Mouse (Mus musculus) kidney, embryonic 14.5 days (tissue): Measurements from ENCODE around the gene Cers6. TPM values are rescaled to one million over a fixed set of nuclear protein-coding genes. Genes with fewer than 3 reads are reported as not detected.

ENCODE experiments used
- ATAC-seq: fragments of 200-750 bp; cut with Nextera tagmentation; 2 replicates; pipeline ENCODE4 v1.8.0; 2017; ENCODE audit warnings: moderate number of reproducible peaks, mild to moderate bottlenecking, moderate TSS enrichment, moderate library complexity; ENCODE audit not compliant: low FRiP score, low TSS enrichment
- H3K27ac ChIP-seq: fragments of 300-500 bp; sonication (generic); 2 replicates; pipeline ENCODE4 v1.5.1; 2014; ENCODE audit warnings: low read depth, mild to moderate bottlenecking, low read length, moderate library complexity, mixed read lengths
- H3K27me3 ChIP-seq: fragments of 300-500 bp; sonication (generic); 2 replicates; pipeline ENCODE4 v1.6.1; 2014; ENCODE audit warnings: mild to moderate bottlenecking, low read length; ENCODE audit not compliant: control insufficient read depth, insufficient read depth
- H3K36me3 ChIP-seq: fragments of 300-500 bp; sonication (generic); 2 replicates; pipeline ENCODE4 v1.6.1; 2014; ENCODE audit warnings: low read length, mixed read lengths; ENCODE audit not compliant: control insufficient read depth, insufficient read depth
- H3K4me1 ChIP-seq: fragments of 300-500 bp; sonication (generic); 2 replicates; pipeline ENCODE4 v1.6.1; 2014; ENCODE audit warnings: low read length, mixed read lengths; ENCODE audit not compliant: control insufficient read depth, insufficient read depth
- H3K4me2 ChIP-seq: fragments of 300-500 bp; sonication (generic); replicated peaks from 2 replicates; pipeline ENCODE4 v1.6.1; 2014; ENCODE audit warnings: low read depth, mild to moderate bottlenecking, low read length
- H3K4me3 ChIP-seq: fragments of 300-500 bp; sonication (generic); 2 replicates; pipeline ENCODE4 v1.5.1; 2014; ENCODE audit warnings: mild to moderate bottlenecking, low read length
- H3K9ac ChIP-seq: fragments of 300-500 bp; sonication (generic); 2 replicates; pipeline ENCODE4 v1.6.1; 2014; ENCODE audit warnings: low read depth, mild to moderate bottlenecking, low read length, moderate library complexity
- H3K9me3 ChIP-seq: fragments of 300-500 bp; sonication (generic); 2 replicates; pipeline ENCODE4 v1.6.1; 2016; ENCODE audit warnings: low read length; ENCODE audit not compliant: control insufficient read depth
- WGBS: fragments of 180-500 bp; shearing (Covaris S2); extraction: QIAGEN DNeasy Blood & Tissue Kit; methylation state at CpG from one replicate; pipeline ENCODE4 v1.1.7; 2014; 5-methylcytosine and 5-hydroxymethylcytosine counted together
- polyA plus RNA-seq: library from polyadenylated mRNA; unstranded; fragments of >200 nt; fragmentation: Nextera tagmentation; extraction: Ambion mirVana; gene quantifications from 2 replicates; pipeline ENCODE4 v1.2.1, GENCODE M21; 2014

The Cers6 gene
- polyA plus RNA-seq, 1 experiment from 2014 or later, result 46.7 TPM

- Histone ChIP-seq H3K36me3 (peaks cover 8% of the 10 kb centered on the region; the same call in 1 of the 2 replicates), H3K4me1 (0 out of 2 replicates have a peak, but pooled peaks cover 8% of the 10 kb centered on the region), H3K4me3 (no peak overlapping the region), H3K4me2 (no peak overlapping the region), H3K9me3 (no peaks in the 10 kb centered on the region), H3K9ac (no peak overlapping the region), H3K27ac (no peak overlapping the region), H3K27me3 (no peaks in the 10 kb centered on the region)
- ATAC-seq, result no peak
- 76% methylated on average over 5 of the region's 5 CpGs for WGBS
Measured at GRCm38 (mm10) chr2:69109246-69109645, 248.0 kb downstream of the Cers6 start.

GRCm38 (mm10) chr2:69109710-69110109, 248.5 kb downstream of the Cers6 start:
- Histone ChIP-seq H3K9me3 (no peaks in the 10 kb centered on the region), H3K27ac (no peak overlapping the region), H3K4me3 (no peak overlapping the region), H3K9ac (no peak overlapping the region), H3K4me1 (0 out of 2 replicates have a peak, but pooled peaks cover 8% of the 10 kb centered on the region), H3K36me3 (peaks cover 8% of the 10 kb centered on the region; the same call in 1 of the 2 replicates), H3K27me3 (no peaks in the 10 kb centered on the region), H3K4me2 (no peak overlapping the region)
- no peak for ATAC-seq
- 61% methylated on average over 7 of the region's 7 CpGs for WGBS

GRCm38 (mm10) chr2:69112609-69113008, 251.4 kb downstream of the Cers6 start:
- H3K4me1 ChIP-seq, result 0 out of 2 replicates have a peak, but pooled peaks cover 8% of the 10 kb centered on the region
- H3K4me3 ChIP-seq, result no peak overlapping the region
- H3K9me3 ChIP-seq, result peaks cover 2% of the 10 kb centered on the region; the same call in 1 of the 2 replicates
- no peak overlapping the region for H3K27ac ChIP-seq
- no peak overlapping the region for H3K9ac ChIP-seq
- H3K4me2 ChIP-seq, result no peak overlapping the region
- ATAC-seq, result no peak
- WGBS, result 89% methylated on average over 5 of the region's 5 CpGs
- peaks cover 8% of the 10 kb centered on the region; the same call in 1 of the 2 replicates for H3K36me3 ChIP-seq
- no peaks in the 10 kb centered on the region for H3K27me3 ChIP-seq

DNA sequence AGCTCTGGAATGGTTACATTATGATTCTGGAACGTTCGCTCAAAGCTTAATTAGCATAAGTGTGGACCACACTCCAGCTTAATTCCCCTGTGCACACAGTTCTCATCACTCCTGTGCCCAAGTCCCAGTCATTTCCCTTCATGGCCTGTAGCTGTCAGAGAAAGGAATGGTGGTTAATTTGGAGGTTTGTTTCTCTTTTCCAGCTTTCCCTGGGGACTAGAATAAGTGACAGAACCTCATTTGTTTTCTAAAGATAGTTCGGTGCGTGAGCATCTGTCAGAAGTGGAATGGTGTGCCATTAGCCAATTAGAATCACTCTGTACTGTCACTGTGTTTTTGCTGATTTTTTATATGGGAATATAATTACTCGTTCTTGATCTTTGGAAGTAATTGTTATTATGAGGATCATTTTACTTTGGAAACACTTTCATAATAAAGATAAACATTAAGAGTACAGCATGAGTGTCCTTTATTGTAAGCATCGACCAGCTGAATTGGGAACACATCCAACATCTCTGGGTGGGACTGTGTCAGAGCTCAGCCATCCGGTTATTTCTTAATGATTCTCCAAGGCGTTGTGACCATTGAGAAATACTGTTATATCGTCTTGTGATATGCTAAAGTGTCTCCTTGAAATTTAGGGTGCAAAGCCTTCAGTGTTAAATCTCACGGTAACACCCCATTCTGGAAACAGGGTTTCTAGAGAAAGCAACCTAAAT, 252.7 kb downstream of the Cers6 start:
- H3K9me3 ChIP-seq, result peaks cover 2% of the 10 kb centered on the region; the same call in 1 of the 2 replicates
- 0 out of 2 replicates have a peak, but pooled peaks cover 5% of the 10 kb centered on the region for H3K36me3 ChIP-seq
- WGBS, result 89% methylated on average over 10 of the region's 10 CpGs
- ATAC-seq, result no peak
- H3K9ac ChIP-seq, result no peak overlapping the region
- no peak overlapping the region for H3K4me2 ChIP-seq
- H3K27ac ChIP-seq, result no peak overlapping the region
- 0 out of 2 replicates have a peak, but pooled peaks cover 7% of the 10 kb centered on the region for H3K4me1 ChIP-seq
- H3K4me3 ChIP-seq, result no peak overlapping the region
- H3K27me3 ChIP-seq, result no peaks in the 10 kb centered on the region

- 90% methylated on average over 3 of the region's 3 CpGs for whole genome bisulfite sequencing
- Histone ChIP-seq H3K9me3 (peaks cover 2% of the 10 kb centered on the region; the same call in 1 of the 2 replicates), H3K27me3 (no peaks in the 10 kb centered on the region), H3K9ac (no peak overlapping the region), H3K4me3 (no peak overlapping the region), H3K4me2 (no peak overlapping the region), H3K27ac (no peak overlapping the region), H3K36me3 (0 out of 2 replicates have a peak, but pooled peaks cover 5% of the 10 kb centered on the region), H3K4me1 (no peaks in the 10 kb centered on the region)
- ATAC-seq, result no peak
Measured at GRCm38 (mm10) chr2:69115921-69116320, 254.7 kb downstream of the Cers6 start.

DNA sequence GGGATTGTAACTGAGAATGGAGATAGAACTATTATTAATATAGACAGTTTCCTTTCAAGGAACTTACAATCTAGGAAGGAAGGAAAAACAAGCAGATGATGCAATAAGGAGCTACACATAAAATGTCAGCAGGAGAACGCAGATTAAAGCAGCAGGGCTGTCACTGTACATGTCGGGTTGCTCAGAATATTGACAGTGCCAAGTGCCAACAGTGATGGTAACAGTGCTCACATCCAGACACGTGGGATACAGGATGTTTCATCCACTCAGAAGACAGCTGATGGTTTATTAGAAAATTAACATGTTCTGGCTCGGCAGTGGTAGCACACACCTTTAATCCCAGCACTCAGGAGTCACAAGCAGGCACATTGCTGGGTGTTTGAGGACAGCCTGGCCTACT, 255.5 kb downstream of the Cers6 start:
- H3K4me2 ChIP-seq, result no peak overlapping the region
- H3K4me1 ChIP-seq, result no peaks in the 10 kb centered on the region
- no peak overlapping the region for H3K27ac ChIP-seq
- 72% methylated on average over 4 of the region's 4 CpGs for WGBS
- no peaks in the 10 kb centered on the region for H3K27me3 ChIP-seq
- peaks cover 2% of the 10 kb centered on the region; the same call in 1 of the 2 replicates for H3K9me3 ChIP-seq
- H3K4me3 ChIP-seq, result no peak overlapping the region
- H3K9ac ChIP-seq, result no peak overlapping the region
- H3K36me3 ChIP-seq, result no peaks in the 10 kb centered on the region
- ATAC-seq, result no peak

DNA sequence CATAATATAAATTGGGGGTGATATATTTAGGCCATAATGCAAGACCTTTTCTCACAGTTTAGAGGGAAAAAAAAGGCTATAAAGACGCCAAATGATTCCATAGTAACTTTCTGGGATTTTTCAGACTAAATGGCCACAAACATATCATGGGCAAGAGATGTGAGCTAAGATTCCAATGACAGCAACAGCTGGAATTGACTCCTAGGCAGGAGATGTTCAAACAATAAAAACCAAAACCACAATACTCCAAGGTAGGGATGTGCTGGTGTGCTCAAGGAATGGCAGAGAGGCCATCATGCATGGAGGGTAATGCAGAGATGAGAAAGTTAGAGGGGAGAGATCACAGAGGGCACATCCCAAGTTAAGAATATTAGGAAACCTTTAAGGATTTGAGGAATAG, 257.8 kb downstream of the Cers6 start:
- no peaks in the 10 kb centered on the region for H3K4me1 ChIP-seq
- no peaks in the 10 kb centered on the region for H3K36me3 ChIP-seq
- no peak overlapping the region for H3K27ac ChIP-seq
- H3K9ac ChIP-seq, result no peak overlapping the region
- no peaks in the 10 kb centered on the region for H3K27me3 ChIP-seq
- 81% methylated on average over 1 of the region's 1 CpGs for WGBS
- ATAC-seq, result no peak
- H3K4me2 ChIP-seq, result no peak overlapping the region
- no peak overlapping the region for H3K4me3 ChIP-seq
- H3K9me3 ChIP-seq, result peaks cover 2% of the 10 kb centered on the region; the same call in 1 of the 2 replicates

DNA sequence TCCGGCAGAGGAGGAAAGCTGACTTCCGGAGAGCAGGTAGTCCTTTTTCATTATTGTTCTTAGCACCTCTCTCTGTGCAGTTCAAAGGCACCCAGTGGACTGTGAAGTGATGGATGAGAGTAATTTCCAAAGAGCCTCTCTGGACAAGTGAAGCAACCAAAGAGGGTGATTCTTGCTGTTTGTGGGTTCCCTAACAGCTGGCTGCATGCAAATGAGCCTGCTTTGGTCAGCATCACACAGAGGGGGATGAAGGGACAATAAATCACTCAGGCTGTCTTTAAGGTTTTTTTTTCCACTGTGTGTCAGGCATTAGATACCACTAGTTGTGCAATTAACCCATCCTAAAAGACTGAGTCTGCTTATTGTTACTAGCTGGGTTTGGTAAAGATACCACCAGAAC, 258.5 kb downstream of the Cers6 start:
- H3K27ac ChIP-seq, result no peak overlapping the region
- H3K4me1 ChIP-seq, result no peaks in the 10 kb centered on the region
- H3K9me3 ChIP-seq, result peaks cover 2% of the 10 kb centered on the region; the same call in 1 of the 2 replicates
- H3K4me2 ChIP-seq, result no peak overlapping the region
- H3K4me3 ChIP-seq, result no peak overlapping the region
- H3K36me3 ChIP-seq, result no peaks in the 10 kb centered on the region
- WGBS, result 11% methylated on average over 2 of the region's 2 CpGs
- peak; percentile 58; the same call in 1 of the 2 replicates for ATAC-seq
- H3K27me3 ChIP-seq, result no peaks in the 10 kb centered on the region
- H3K9ac ChIP-seq, result no peak overlapping the region

DNA sequence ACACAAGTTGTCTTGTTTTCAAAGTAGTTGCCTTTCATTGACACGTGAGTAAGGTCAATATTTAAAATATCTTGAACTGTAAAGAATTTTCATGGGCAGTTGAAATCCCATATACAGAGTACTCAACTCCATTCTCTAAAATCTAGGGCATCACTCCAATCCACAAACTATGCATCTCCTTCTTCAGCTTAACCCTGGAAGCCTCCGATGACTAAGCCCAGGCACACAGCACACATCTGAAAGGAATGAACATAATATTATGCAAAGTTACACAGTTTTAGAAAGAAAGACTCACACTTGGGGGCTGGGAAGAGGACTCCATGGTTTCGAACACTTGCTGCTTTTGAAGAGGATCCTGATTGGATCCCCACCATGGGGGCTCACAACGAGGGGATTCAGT, 260.4 kb downstream of the Cers6 start:
- whole genome bisulfite sequencing, result 88% methylated on average over 4 of the region's 4 CpGs
- no peak overlapping the region for H3K4me3 ChIP-seq
- ATAC-seq, result no peak
- H3K9me3 ChIP-seq, result no peaks in the 10 kb centered on the region
- no peak overlapping the region for H3K9ac ChIP-seq
- H3K4me1 ChIP-seq, result no peaks in the 10 kb centered on the region
- H3K36me3 ChIP-seq, result no peaks in the 10 kb centered on the region
- no peaks in the 10 kb centered on the region for H3K27me3 ChIP-seq
- no peak overlapping the region for H3K27ac ChIP-seq
- no peak overlapping the region for H3K4me2 ChIP-seq
